Mouse (Mus musculus) liver, adult 2 months (tissue): Measurements from ENCODE around the gene Cd34.

Experiments
- CTCF ChIP-seq: fragments of 200-500 bp; IDR thresholded peaks from 2 replicates; pipeline ENCODE4 v1.5.1; 2011; ENCODE audit warnings: low read depth, low read length, control low read depth
- POLR2A ChIP-seq: fragments of 200-500 bp; IDR thresholded peaks from 2 replicates; pipeline ENCODE4 v1.6.1; 2011; ENCODE audit warnings: low read length, control low read depth; ENCODE audit not compliant: insufficient read depth; ENCODE audit errors: extremely low read depth

DNA sequence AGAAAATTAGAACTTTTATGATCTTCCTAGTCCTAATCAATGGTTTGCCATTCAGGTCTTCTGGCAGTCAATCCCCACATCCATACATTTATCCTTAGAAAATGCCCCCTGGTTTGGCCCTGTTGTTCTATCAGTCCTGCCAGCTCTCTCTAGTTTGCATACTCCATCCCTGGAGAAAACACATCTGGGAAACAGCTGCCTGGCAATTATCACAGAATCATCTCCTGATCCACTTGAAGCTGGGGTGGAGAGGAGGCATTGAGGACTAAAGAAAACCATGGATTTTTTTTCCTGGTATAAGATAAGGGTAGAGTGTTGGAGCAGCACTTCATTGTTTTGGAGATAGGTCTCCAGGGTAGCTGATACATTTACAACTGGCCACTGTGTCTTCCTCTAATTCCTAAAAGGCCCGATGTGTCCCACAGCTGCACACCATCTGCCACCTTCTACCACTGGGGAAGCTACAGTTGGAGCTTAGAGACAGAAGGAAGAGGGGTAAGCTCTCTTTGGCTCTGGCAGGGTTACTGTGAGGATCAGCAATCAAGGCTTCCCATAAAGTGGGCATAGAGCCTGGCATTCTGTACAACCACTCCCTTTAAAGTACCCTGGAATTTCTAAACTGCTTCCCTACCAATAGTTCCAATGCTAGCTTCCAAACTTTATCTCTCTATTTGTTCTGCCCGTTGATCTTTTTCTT is 9.2 kb upstream of the Cd34 start:
- TF ChIP-seq CTCF (no peak), POLR2A (no peak)
